ENCODE assay signal across 22 mouse cellular contexts in the genomic region with DNA sequence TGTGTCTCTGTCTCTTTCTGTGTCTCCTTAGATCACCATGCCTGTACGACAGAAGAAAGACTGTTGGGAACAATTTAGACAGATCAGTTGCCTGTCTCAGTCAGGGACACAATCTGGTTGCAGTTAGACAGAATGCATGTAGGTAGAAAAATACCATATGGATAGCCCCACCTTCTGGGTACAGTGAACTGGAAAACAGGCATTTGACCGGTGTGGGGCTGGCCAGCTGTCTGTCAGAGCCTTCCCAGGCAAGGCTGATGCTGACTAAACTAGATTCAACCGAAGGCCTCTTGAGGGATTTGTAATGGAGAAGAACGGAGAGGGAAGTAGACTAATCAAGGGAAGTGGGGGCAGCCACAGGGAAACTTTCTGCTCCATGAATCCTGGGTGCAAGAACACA.
DNase-seq lines count a peak whose midpoint lies in the region; ATAC-seq and TF ChIP-seq lines count a peak whose summit lies in the region.
"Had no signal": no experiment of that assay in that cellular context is flagged by ENCODE, and none has a peak within 500 bp of the region (broad histone marks: within the 10 kb centered on the region; RNA-seq: fewer than 3 reads in every experiment).

No protein-coding gene starts in this region.

- no peak overlapping the region for H3K27ac ChIP-seq in hindbrain, embryonic 16.5 days (ENCODE audit: low read depth, low read length)
- no peak overlapping the region for H3K27ac ChIP-seq in hindbrain, embryonic 13.5 days
- H3K27ac ChIP-seq in left cerebral cortex, adult 2 months = no peak overlapping the region
- H3K27ac ChIP-seq: forebrain, embryonic 12.5 days; forebrain, embryonic 15.5 days; heart, adult 2 months; heart, embryonic 10.5 days; heart, embryonic 13.5 days; hindbrain, embryonic 12.5 days; intestine, embryonic 15.5 days had no signal

- H3K4me1 ChIP-seq in hindbrain, embryonic 16.5 days (ENCODE audit: control insufficient read depth, insufficient read depth, low read depth, low read length) = no peaks in the 10 kb centered on the region
- no peaks in the 10 kb centered on the region for H3K4me1 ChIP-seq in hindbrain, embryonic 13.5 days (replicated peaks)
- H3K4me1 ChIP-seq: forebrain, embryonic 12.5 days; forebrain, embryonic 15.5 days; hindbrain, embryonic 12.5 days; intestine, embryonic 15.5 days had no signal

- no peaks in the 10 kb centered on the region for H3K36me3 ChIP-seq in hindbrain, embryonic 16.5 days (ENCODE audit: control insufficient read depth, insufficient read depth, low read length)
- H3K36me3 ChIP-seq in hindbrain, embryonic 13.5 days = no peaks in the 10 kb centered on the region
- H3K36me3 ChIP-seq: forebrain, embryonic 12.5 days; forebrain, embryonic 15.5 days; heart, embryonic 10.5 days; hindbrain, embryonic 12.5 days; intestine, embryonic 15.5 days had no signal

- H3K27me3 ChIP-seq in hindbrain, embryonic 16.5 days (replicated peaks; ENCODE audit: control insufficient read depth, insufficient read depth, low read length) = no peaks in the 10 kb centered on the region
- H3K27me3 ChIP-seq in hindbrain, embryonic 13.5 days = no peaks in the 10 kb centered on the region
- H3K27me3 ChIP-seq: forebrain, embryonic 12.5 days; forebrain, embryonic 15.5 days; heart, embryonic 13.5 days; hindbrain, embryonic 12.5 days; intestine, embryonic 15.5 days had no signal

- TF ChIP-seq CTCF in left cerebral cortex, adult 2 months (IDR thresholded peaks at IDR 0.05) = no peak

- no peak overlapping the region for H3K4me2 ChIP-seq in hindbrain, embryonic 16.5 days (ENCODE audit: low read length)
- H3K4me2 ChIP-seq in hindbrain, embryonic 13.5 days = no peak overlapping the region
- H3K4me2 ChIP-seq: forebrain, embryonic 12.5 days; forebrain, embryonic 15.5 days; heart, embryonic 13.5 days; hindbrain, embryonic 12.5 days; intestine, embryonic 15.5 days had no signal

- WGBS in hindbrain, embryonic 16.5 days = 79% methylated on average over 4 of the region's 4 CpGs
- 83% methylated on average over 4 of the region's 4 CpGs for WGBS in hindbrain, embryonic 13.5 days

- no peak overlapping the region for H3K9ac ChIP-seq in hindbrain, embryonic 16.5 days (ENCODE audit: low read depth, low read length)
- H3K9ac ChIP-seq in hindbrain, embryonic 13.5 days = no peak overlapping the region
- H3K9ac ChIP-seq: forebrain, embryonic 12.5 days; forebrain, embryonic 15.5 days; heart, embryonic 13.5 days; hindbrain, embryonic 12.5 days; intestine, embryonic 15.5 days had no signal

- DNase-seq in cerebellum, postnatal 10 days = peak; percentile 18 to 52
- DNase-seq in cerebellum, postnatal 4 days (ENCODE audit: low spot score in 2 of 2) = no peak
- DNase-seq in left cerebral cortex, postnatal 4 days = peak; percentile 18
- no peak for DNase-seq in left cerebral cortex, adult 2 months (ENCODE audit: extremely low spot score in 1 of 2, low spot score in 2 of 2)
- DNase-seq in thymus, adult 18-20 months = no peak
- DNase-seq: adrenal gland, adult 8-10 months; adrenal gland, postnatal 25 days; cerebellum, adult 11-12 months; cerebellum, adult 8-10 months; cerebellum, postnatal 14 days; gastrocnemius, postnatal 25 days; heart, adult 2 months had no signal

- intact Hi-C loops in left cerebral cortex, postnatal 4 days (cut with DNase I) = no loop called here
- intact Hi-C loops in left cerebral cortex, adult 2 months (cut with DNase I) = no loop called here

- ATAC-seq in hindbrain, embryonic 16.5 days = peak; percentile 76
- ATAC-seq in hindbrain, embryonic 13.5 days (ENCODE audit: low FRiP score) = no peak
- ATAC-seq: activated CD4-positive, CD25-positive, alpha-beta regulatory T cell, adult 4 months; forebrain, embryonic 15.5 days; intestine, embryonic 15.5 days had no signal

- no peak overlapping the region for H3K4me3 ChIP-seq in hindbrain, embryonic 16.5 days (ENCODE audit: low read length)
- no peak overlapping the region for H3K4me3 ChIP-seq in hindbrain, embryonic 13.5 days
- no peak overlapping the region for H3K4me3 ChIP-seq in left cerebral cortex, adult 2 months
- H3K4me3 ChIP-seq: erythroblast, embryonic 14.5 days; forebrain, embryonic 12.5 days; forebrain, embryonic 15.5 days; heart, adult 2 months; heart, embryonic 10.5 days; heart, embryonic 13.5 days; hindbrain, embryonic 12.5 days; intestine, embryonic 15.5 days had no signal

- no peaks in the 10 kb centered on the region for H3K9me3 ChIP-seq in hindbrain, embryonic 16.5 days (ENCODE audit: control insufficient read depth, low read length)
- no peaks in the 10 kb centered on the region for H3K9me3 ChIP-seq in hindbrain, embryonic 13.5 days
- H3K9me3 ChIP-seq: forebrain, embryonic 12.5 days; forebrain, embryonic 15.5 days; heart, embryonic 10.5 days; heart, embryonic 13.5 days; hindbrain, embryonic 12.5 days; intestine, embryonic 15.5 days had no signal

Comparison
In these comparisons a context has a peak if more than half of its experiments do, and no peak if none do; other contexts are left out.
1. DNase-seq: peak in cerebellum, postnatal 10 days (2 of 2) and left cerebral cortex, postnatal 4 days (single experiment); none in cerebellum, postnatal 4 days (0 of 2), left cerebral cortex, adult 2 months (0 of 2) and thymus, adult 18-20 months (0 of 2).